Mouse (Mus musculus): ENCODE measurements around the gene Ppfibp1. TPM values are rescaled to one million over a fixed set of nuclear protein-coding genes. Genes with fewer than 3 reads are reported as not detected.

The Ppfibp1 gene
- total RNA-seq, 2 experiments from 2014 or later, result 65.4 to 86.1 TPM

- intact Hi-C loops (cut with DNase I), result loop anchor here (10.0 kb wide), 1 partner anchor 937 kb away; no protein-coding TSS in a partner anchor
These were observed 129.6 kb downstream of the Ppfibp1 start for GRCm38 (mm10) chr6:147017906-147018305.

GRCm38 (mm10) chr6:147018364-147018763 is 130.1 kb downstream of the Ppfibp1 start:
- DNase-seq (ENCODE audit: low spot score in 2 of 2), result no peak
- intact Hi-C loops (cut with DNase I), result loop anchor here (10.0 kb wide), 1 partner anchor 936 kb away; no protein-coding TSS in a partner anchor

More at GRCm38 (mm10) chr6:147017906-147018305, 129.6 kb downstream of the Ppfibp1 start:
- no peak for DNase-seq (ENCODE audit: low spot score in 2 of 2)

DNA sequence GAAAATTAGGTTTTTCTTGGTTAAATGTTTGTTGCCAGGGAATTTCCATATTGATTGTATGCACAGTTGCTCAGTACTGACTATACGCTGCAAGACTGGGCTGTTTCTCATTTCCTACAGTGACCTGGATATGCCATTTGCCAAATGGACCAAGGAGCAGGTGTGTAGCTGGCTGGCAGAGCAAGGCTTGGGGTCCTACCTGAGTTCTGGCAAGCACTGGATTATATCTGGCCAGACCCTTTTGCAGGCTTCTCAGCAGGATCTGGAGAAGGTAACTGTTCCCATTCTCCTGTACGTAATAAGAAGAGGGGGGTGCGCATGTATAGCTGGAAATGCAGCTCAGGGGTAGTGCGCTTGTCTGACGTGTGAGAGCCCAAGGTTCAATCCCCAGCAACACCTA is 132.9 kb downstream of the Ppfibp1 start:
- intact Hi-C loops (cut with DNase I), result no loop called here
- DNase-seq (ENCODE audit: low spot score in 2 of 2), result no peak

GRCm38 (mm10) chr6:147022375-147023132 is 134.3 kb downstream of the Ppfibp1 start:
- no peak for DNase-seq (ENCODE audit: low spot score in 2 of 2)
- intact Hi-C loops (cut with DNase I), result no loop called here

DNA sequence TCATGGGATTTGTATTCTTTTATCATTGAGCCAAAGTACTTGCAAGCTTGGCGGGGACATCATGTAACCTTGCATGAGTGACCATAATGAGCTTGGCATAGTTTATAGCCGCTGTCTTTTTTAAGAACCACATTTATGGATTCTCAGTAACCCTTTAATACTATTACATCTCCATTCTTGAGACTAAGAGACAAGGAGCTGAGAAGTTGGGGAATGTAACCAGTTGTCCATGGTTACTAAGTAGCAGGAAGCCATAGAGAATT is 134.8 kb downstream of the Ppfibp1 start:
- no peak for DNase-seq (ENCODE audit: low spot score in 2 of 2)
- intact Hi-C loops (cut with DNase I), result no loop called here

GRCm38 (mm10) chr6:147023568-147023967 is 135.3 kb downstream of the Ppfibp1 start:
- no peak for DNase-seq (ENCODE audit: low spot score in 2 of 2)
- intact Hi-C loops (cut with DNase I), result no loop called here

GRCm38 (mm10) chr6:147024761-147025160 is 136.5 kb downstream of the Ppfibp1 start:
- DNase-seq (ENCODE audit: low spot score in 2 of 2), result no peak
- intact Hi-C loops (cut with DNase I), result no loop called here

DNA sequence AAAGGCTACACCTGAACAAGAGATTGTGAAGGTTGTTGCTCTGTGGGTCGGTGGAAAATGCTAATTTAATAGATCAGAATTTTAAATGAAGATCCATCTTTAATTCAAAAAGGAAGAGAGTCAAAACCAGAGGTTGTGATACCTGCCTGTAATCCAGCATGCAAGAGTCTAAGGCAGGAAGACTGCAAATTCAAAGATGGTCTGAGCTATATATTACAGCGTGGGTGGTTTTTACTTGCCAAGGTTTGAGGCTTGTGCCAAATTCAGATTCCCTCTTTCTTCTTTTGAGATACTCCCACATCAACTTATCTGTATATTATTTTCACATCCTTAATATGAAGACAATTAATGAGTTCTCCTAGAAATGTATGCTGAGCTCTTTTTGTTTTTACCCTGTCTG is 140.1 kb downstream of the Ppfibp1 start:
- DNase-seq (ENCODE audit: low spot score in 2 of 2), result peak in 1 of 2 experiments; percentile 36
- intact Hi-C loops (cut with DNase I), result no loop called here

- intact Hi-C loops (cut with DNase I), result no loop called here
- peak; percentile 45 to 50 for DNase-seq (ENCODE audit: low spot score in 2 of 2)
These were observed 141.3 kb downstream of the Ppfibp1 start for GRCm38 (mm10) chr6:147029591-147029990.

GRCm38 (mm10) chr6:147030096-147030885 is 142.0 kb downstream of the Ppfibp1 start:
- intact Hi-C loops (cut with DNase I), result no loop called here
- no peak for DNase-seq (ENCODE audit: low spot score in 2 of 2)

GRCm38 (mm10) chr6:147032303-147032925 is 144.1 kb downstream of the Ppfibp1 start, which contains the start of gene Rep15:
TSS of gene Rep15 (plus strand) at chr6:147032584.
- intact Hi-C loops (cut with DNase I), result no loop called here
- DNase-seq (ENCODE audit: low spot score in 2 of 2), result no peak

- intact Hi-C loops (cut with DNase I), result no loop called here
- peak; percentile 88 to 90 for DNase-seq (ENCODE audit: low spot score in 2 of 2)
These were observed 154.3 kb downstream of the Ppfibp1 start, which contains the start of gene Mrps35 for GRCm38 (mm10) chr6:147042291-147043290. TSS of gene Mrps35 (plus strand) at chr6:147042764.

DNA sequence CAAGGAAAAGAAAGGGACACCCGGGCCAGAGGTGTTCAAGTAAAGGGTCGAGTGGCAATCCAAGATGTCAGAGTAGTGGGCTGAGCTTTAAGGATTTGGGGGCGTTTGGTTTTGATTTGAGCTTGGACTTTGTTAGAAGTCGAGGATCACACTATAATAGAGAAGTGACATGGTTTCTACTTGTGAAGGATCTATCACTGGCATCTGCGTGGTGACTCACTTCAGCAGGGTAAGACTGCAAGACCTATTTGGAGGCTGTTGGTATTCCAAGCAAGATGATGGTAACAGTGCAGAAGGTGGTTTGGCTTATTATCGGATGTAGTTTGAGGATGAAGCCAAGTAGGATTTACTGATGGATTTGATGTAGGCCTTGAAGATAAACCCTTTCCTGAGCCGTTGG is 155.3 kb downstream of the Ppfibp1 start:
- intact Hi-C loops (cut with DNase I), result no loop called here
- no peak for DNase-seq (ENCODE audit: low spot score in 2 of 2)

DNA sequence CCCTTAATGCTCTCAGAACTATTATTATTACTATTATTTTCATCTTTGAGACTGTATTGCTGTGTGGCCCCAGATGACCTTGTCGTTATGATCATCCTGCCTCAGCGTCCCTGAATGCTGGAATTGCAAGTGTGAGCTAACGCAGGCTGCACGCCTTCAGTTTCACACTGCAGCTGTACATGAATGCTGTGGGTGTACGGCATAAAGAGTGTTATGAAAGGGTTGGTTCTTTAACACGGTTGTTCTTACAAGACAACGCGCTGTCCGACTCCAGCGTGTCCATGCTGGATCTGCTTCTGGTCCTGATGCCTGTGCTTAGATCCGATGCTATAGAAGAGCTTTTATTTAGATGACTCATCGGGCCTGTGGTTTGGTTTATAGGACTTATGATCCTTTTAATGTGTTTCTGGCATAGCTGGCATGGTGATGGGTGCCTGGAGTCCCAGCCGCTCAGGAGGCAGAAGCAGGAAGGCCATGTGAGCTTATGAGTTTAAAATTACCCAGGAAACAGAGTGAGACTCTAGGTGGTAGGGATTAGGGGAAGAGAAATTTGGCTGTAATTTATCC is 161.0 kb downstream of the Ppfibp1 start:
- no peak for DNase-seq (ENCODE audit: low spot score in 2 of 2)
- intact Hi-C loops (cut with DNase I), result no loop called here

DNA sequence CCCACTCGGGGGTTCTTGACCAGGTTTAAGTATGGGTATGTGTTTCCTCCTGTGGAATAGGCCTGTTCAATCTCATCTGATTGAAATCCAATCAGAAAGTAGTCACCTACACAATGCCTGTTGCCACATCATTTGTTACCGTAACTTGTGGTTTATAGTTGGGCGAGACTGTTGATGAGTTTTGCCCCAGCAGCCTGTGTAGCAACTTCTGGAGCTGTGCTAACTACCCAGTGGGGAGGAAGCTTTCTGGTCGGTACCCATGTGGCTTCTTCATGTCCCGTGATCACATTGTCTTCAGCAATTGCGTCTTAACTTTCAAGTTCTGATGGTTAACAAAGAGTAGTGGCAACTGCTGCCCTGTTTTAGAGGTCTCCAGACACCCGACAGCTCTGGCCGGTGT is 163.4 kb downstream of the Ppfibp1 start:
- no peak for DNase-seq (ENCODE audit: low spot score in 2 of 2)
- intact Hi-C loops (cut with DNase I), result no loop called here

DNA sequence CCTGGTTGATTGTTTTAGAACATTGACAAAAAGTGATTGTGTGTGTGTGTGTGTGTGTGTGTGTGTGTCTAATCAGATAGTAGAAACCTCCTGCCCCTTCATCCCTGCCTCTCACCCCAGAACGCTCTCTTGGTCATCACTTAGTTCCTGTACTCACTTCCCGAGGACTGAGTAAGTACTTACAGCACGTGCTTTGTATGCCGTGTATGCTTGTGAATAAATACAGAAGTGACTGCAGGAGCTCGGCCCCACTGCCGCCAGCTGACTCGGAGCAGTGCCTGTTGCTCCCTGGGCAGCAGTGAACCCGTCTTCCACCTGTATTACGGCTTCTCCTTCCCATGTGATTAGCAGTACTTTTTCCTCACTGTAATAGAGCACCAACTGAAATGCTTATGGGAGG is 164.2 kb downstream of the Ppfibp1 start:
- intact Hi-C loops (cut with DNase I), result no loop called here

DNA sequence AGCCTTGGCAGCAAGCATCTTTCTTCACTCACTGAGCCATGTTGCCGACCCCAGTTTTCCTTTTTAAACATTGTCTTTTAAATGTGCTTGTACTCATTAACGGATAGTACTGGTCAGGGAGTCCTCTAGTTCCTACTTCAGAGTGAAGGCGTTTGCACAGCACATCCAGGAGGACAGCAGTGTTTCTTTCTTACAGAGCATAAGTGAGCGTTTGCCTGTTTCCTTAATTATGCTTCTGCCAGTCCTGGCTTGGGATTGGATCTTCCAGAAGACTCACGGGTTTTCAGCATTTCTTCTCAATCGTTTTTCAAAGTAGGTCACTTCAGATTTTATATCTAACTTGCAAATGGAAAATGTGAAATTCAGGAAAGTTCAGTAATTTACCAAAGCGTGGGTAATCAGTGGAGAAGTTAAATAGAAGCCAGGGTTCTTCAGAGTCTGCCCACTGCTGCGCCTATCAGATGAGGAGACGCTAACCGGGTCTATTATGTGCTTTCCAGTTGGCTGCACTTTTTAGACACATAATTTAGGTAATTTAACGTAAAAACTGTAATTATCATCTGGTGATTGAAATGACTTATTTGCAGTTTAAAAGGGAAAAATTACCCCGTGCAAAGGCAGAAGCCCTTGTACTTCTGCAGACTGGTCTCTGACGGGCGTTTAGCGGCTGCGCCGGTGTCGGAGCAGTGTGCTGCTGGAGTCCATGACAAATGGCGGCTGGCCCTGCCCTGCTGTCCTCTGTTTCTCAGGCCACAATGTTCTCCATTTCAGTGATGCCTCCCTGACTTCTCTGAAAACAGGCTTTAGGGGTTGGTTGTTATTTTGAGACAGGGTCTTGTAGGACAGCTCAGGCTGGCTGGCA is 165.7 kb downstream of the Ppfibp1 start:
- DNase-seq (ENCODE audit: low spot score in 2 of 2), result peak in 1 of 2 experiments; percentile 26
- intact Hi-C loops (cut with DNase I), result no loop called here

More for the DNA sequence above, 164.2 kb downstream of the Ppfibp1 start:
- no peak for DNase-seq (ENCODE audit: low spot score in 2 of 2)

Data from left cerebral cortex, postnatal 14 days (tissue).